Mouse (Mus musculus): ENCODE results near the gene Vmn2r31. TPM values are rescaled to one million over a fixed set of nuclear protein-coding genes. Genes with fewer than 3 reads are reported as not detected.
"Not testable (repeated sequence)": the region's sequence is repeated elsewhere in the genome, so short reads cannot be mapped to it uniquely, and the experiment has no call there.

Gene Vmn2r31
- polyA plus RNA-seq (2012; fragmentation: generic; extraction: Trizol), result not detected
- long read RNA-seq, experiment 1, result 0 reads
- long read RNA-seq, experiment 2, result 0 reads

GRCm38 (mm10) chr7:7399603-7400002 lies at the start of gene Vmn2r31:
Vmn2r31 (minus strand) TSS chr7:7399703.
- H3K27me3 ChIP-seq (ENCODE audit: control insufficient read depth, insufficient read depth, insufficient read length); H3ac ChIP-seq (ENCODE audit: control insufficient read depth, insufficient read length, low read depth); H3K79me2 ChIP-seq (ENCODE audit: control insufficient read depth, insufficient read depth); H3K4me3 ChIP-seq (ENCODE audit: insufficient read depth, poor library complexity, severe bottlenecking); H3K79me3 ChIP-seq (ENCODE audit: low read depth); H3K36me3 ChIP-seq (ENCODE audit: control insufficient read depth, insufficient read depth): not testable (repeated sequence)

DNA sequence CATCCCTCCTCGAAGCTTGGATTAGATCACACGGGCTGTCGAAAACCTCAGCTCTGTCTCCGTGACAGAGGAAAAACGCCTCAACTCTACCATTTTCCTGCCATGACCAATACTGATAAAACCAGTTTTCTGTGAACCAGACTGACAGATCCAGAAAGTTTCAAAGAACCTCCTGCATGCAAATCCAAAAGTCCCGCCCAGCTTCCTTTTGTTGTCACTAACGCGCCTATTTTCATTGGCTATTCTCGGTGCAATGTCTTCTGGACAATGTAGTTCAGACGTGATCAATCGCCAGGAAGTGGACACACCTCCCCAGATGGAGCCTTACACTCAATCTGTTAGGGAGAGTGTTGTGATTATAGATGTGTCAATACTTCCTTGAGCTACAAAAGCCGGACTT lies 25.1 kb downstream of the Vmn2r31 start, which contains the start of gene Gm45783:
Gene Gm45783, minus strand, starts transcription at position 143 of the 400 bp plus-strand sequence.
- not testable (repeated sequence) for H3ac ChIP-seq (ENCODE audit: control insufficient read depth, insufficient read length, low read depth); H3K27me3 ChIP-seq (ENCODE audit: control insufficient read depth, insufficient read depth, insufficient read length); H3K79me2 ChIP-seq (ENCODE audit: control insufficient read depth, insufficient read depth); H3K36me3 ChIP-seq (ENCODE audit: control insufficient read depth, insufficient read depth); H3K79me3 ChIP-seq (ENCODE audit: low read depth)
- peak within 1 kb of the TSS; percentile 23 for H3K4me3 ChIP-seq (ENCODE audit: insufficient read depth, poor library complexity, severe bottlenecking)

DNA sequence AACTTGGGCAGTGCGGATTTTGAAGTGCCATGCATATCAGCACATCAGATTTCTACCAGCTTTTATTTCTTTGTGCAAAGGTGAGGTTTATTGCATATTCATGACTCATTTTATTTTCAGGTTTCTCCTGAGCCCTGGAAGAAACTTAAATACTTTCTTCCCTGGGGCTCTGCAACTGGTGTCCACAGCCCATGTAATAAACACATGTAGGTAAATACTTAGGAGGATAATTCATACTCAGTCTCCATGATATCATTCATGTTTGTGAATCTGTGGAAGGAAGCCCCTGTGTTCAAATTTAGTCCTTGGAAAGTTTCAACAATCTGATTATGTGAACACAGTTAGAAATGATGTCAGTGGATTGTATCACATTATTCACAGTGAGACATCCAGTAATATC lies 62.0 kb downstream of the Vmn2r31 start, which contains the start of gene Vmn2r30:
Gene Vmn2r30, minus strand, starts transcription at position 101 of the 400 bp plus-strand sequence.
- not testable (repeated sequence) for H3K4me3 ChIP-seq (ENCODE audit: insufficient read depth, poor library complexity, severe bottlenecking); H3ac ChIP-seq (ENCODE audit: control insufficient read depth, insufficient read length, low read depth); H3K27me3 ChIP-seq (ENCODE audit: control insufficient read depth, insufficient read depth, insufficient read length); H3K36me3 ChIP-seq (ENCODE audit: control insufficient read depth, insufficient read depth); H3K79me2 ChIP-seq (ENCODE audit: control insufficient read depth, insufficient read depth); H3K79me3 ChIP-seq (ENCODE audit: low read depth)

Other genes with a start within 250 kb of the Vmn2r31 start
- 0.49 TPM for gene Zfp418, start 228.4 kb downstream of the Vmn2r31 start, polyA plus RNA-seq (2012; fragmentation: generic; extraction: Trizol)
- 1.4 TPM for gene Zfp772, start 189.7 kb downstream of the Vmn2r31 start, polyA plus RNA-seq (2012; fragmentation: generic; extraction: Trizol)
- 0.01 TPM for gene Vmn2r29, start 152.4 kb downstream of the Vmn2r31 start, polyA plus RNA-seq (2012; fragmentation: generic; extraction: Trizol)
- gene Gm45844, start 121.4 kb downstream of the Vmn2r31 start, polyA plus RNA-seq (2012; fragmentation: generic; extraction: Trizol), result 0.13 TPM
- 14.5 TPM for gene Clcn4, start 98.9 kb downstream of the Vmn2r31 start, polyA plus RNA-seq (2012; fragmentation: generic; extraction: Trizol)
- gene Vmn2r30, start 62.1 kb downstream of the Vmn2r31 start, polyA plus RNA-seq (2012; fragmentation: generic; extraction: Trizol), result not detected
- not detected for gene Gm45783, start 25.1 kb downstream of the Vmn2r31 start, polyA plus RNA-seq (2012; fragmentation: generic; extraction: Trizol)
- gene Vmn2r32, start 80.3 kb upstream of the Vmn2r31 start, polyA plus RNA-seq (2012; fragmentation: generic; extraction: Trizol), result not detected
- not detected for gene Vmn2r33, start 167.1 kb upstream of the Vmn2r31 start, polyA plus RNA-seq (2012; fragmentation: generic; extraction: Trizol)

All from C2C12 (cell line).